Mouse (Mus musculus): ENCODE results near the gene Hyal1. TPM values are rescaled to one million over a fixed set of nuclear protein-coding genes. Genes with fewer than 3 reads are reported as not detected.
A peak's percentile ranks its signal among the peaks of the same experiment; 100 is the strongest.

Hyal1 gene
- 3.6 and 4.4 TPM in 2 replicates for polyA plus RNA-seq (2014; fragmentation: Nextera tagmentation; extraction: Ambion mirVana)

- Histone ChIP-seq H3K4me1 (replicated peaks; ENCODE audit: control insufficient read depth, insufficient read depth, low read length) (peaks cover 5% of the 10 kb centered on the region), H3K9me3 (ENCODE audit: control insufficient read depth, low read length) (no peaks in the 10 kb centered on the region), H3K9ac (ENCODE audit: low read depth, low read length) (peak within 1 kb of the TSS; percentile 57), H3K4me2 (replicated peaks; ENCODE audit: low read depth, low read length) (peak within 1 kb of the TSS; percentile 45), H3K27me3 (ENCODE audit: control insufficient read depth, insufficient read depth, low read length) (no peaks in the 10 kb centered on the region), H3K36me3 (ENCODE audit: control insufficient read depth, insufficient read depth, low read length) (peaks cover 21% of the 10 kb centered on the region), H3K27ac (ENCODE audit: low read depth, low read length) (0 out of 2 replicates have a peak within 1 kb of the TSS, but pooled peaks have one; percentile 10), H3K4me3 (ENCODE audit: low read depth, low read length) (peak within 1 kb of the TSS; percentile 17)
- WGBS: 28% methylated on average over 16 of the region's 16 CpGs
- ATAC-seq (ENCODE audit: low FRiP score) (peak; percentile 68), DNase-seq (ENCODE audit: low spot score) (peak; percentile 81)
These were observed at the start of gene Hyal1 for GRCm38 (mm10) chr9:107576357-107577107. Gene Hyal1, plus strand, starts transcription at chr9:107576927.

- peak within 1 kb of the TSS; percentile 85 for H3K9ac ChIP-seq (ENCODE audit: low read depth, low read length)
- ATAC-seq (ENCODE audit: low FRiP score): peak; percentile 98
- H3K4me2 ChIP-seq (replicated peaks; ENCODE audit: low read depth, low read length): peak within 1 kb of the TSS; percentile 100
- WGBS: under 1% methylated on average over 46 of the region's 48 CpGs
- H3K4me3 ChIP-seq (ENCODE audit: low read depth, low read length): peak within 1 kb of the TSS; percentile 66
- peaks cover 12% of the 10 kb centered on the region for H3K4me1 ChIP-seq (replicated peaks; ENCODE audit: control insufficient read depth, insufficient read depth, low read length)
- 0 out of 2 replicates have a peak within 1 kb of the TSS, but pooled peaks have one; percentile 31 for H3K27ac ChIP-seq (ENCODE audit: low read depth, low read length)
- H3K27me3 ChIP-seq (ENCODE audit: control insufficient read depth, insufficient read depth, low read length): no peaks in the 10 kb centered on the region
- H3K36me3 ChIP-seq (ENCODE audit: control insufficient read depth, insufficient read depth, low read length): peaks cover 6% of the 10 kb centered on the region; the same call in 1 of the 2 replicates
- peak; percentile 94 for DNase-seq (ENCODE audit: low spot score)
- no peaks in the 10 kb centered on the region for H3K9me3 ChIP-seq (ENCODE audit: control insufficient read depth, low read length)
These were observed 42.8 kb upstream of the Hyal1 start, which contains the start of gene Tmem115 for GRCm38 (mm10) chr9:107533791-107534407. Gene Tmem115, plus strand, starts transcription at chr9:107533945.

GRCm38 (mm10) chr9:107534408-107535202 lies 42.1 kb upstream of the Hyal1 start:
- H3K4me1 ChIP-seq (replicated peaks; ENCODE audit: control insufficient read depth, insufficient read depth, low read length): peaks cover 12% of the 10 kb centered on the region
- H3K4me3 ChIP-seq (ENCODE audit: low read depth, low read length): peak overlapping the region; percentile 66
- peaks cover 6% of the 10 kb centered on the region; the same call in 1 of the 2 replicates for H3K36me3 ChIP-seq (ENCODE audit: control insufficient read depth, insufficient read depth, low read length)
- under 1% methylated on average over 39 of the region's 40 CpGs for WGBS
- DNase-seq (ENCODE audit: low spot score) (no peak), ATAC-seq (ENCODE audit: low FRiP score) (peak; percentile 37; the same call in 1 of the 2 replicates)
- H3K9ac ChIP-seq (ENCODE audit: low read depth, low read length): peak overlapping the region; percentile 85
- no peak overlapping the region for H3K27ac ChIP-seq (ENCODE audit: low read depth, low read length)
- no peaks in the 10 kb centered on the region for H3K9me3 ChIP-seq (ENCODE audit: control insufficient read depth, low read length)
- H3K4me2 ChIP-seq (replicated peaks; ENCODE audit: low read depth, low read length): peak overlapping the region; percentile 100
- no peaks in the 10 kb centered on the region for H3K27me3 ChIP-seq (ENCODE audit: control insufficient read depth, insufficient read depth, low read length)

GRCm38 (mm10) chr9:107538231-107538630 lies 38.5 kb upstream of the Hyal1 start:
- ATAC-seq (ENCODE audit: low FRiP score) (no peak), DNase-seq (ENCODE audit: low spot score) (no peak)
- no peak overlapping the region for H3K4me3 ChIP-seq (ENCODE audit: low read depth, low read length)
- no peak overlapping the region for H3K27ac ChIP-seq (ENCODE audit: low read depth, low read length)
- no peaks in the 10 kb centered on the region for H3K9me3 ChIP-seq (ENCODE audit: control insufficient read depth, low read length)
- peaks cover 9% of the 10 kb centered on the region; the same call in 1 of the 2 replicates for H3K36me3 ChIP-seq (ENCODE audit: control insufficient read depth, insufficient read depth, low read length)
- H3K9ac ChIP-seq (ENCODE audit: low read depth, low read length): no peak overlapping the region
- WGBS: 94% methylated on average over 7 of the region's 7 CpGs
- H3K4me2 ChIP-seq (replicated peaks; ENCODE audit: low read depth, low read length): no peak overlapping the region
- peaks cover 18% of the 10 kb centered on the region for H3K4me1 ChIP-seq (replicated peaks; ENCODE audit: control insufficient read depth, insufficient read depth, low read length)
- no peaks in the 10 kb centered on the region for H3K27me3 ChIP-seq (ENCODE audit: control insufficient read depth, insufficient read depth, low read length)

- peaks cover 18% of the 10 kb centered on the region for H3K4me1 ChIP-seq (replicated peaks; ENCODE audit: control insufficient read depth, insufficient read depth, low read length)
These were observed 38.0 kb upstream of the Hyal1 start for GRCm38 (mm10) chr9:107538711-107539110.

GRCm38 (mm10) chr9:107539940-107540339 lies 36.8 kb upstream of the Hyal1 start:
- Histone ChIP-seq H3K4me1 (replicated peaks; ENCODE audit: control insufficient read depth, insufficient read depth, low read length) (peaks cover 18% of the 10 kb centered on the region), H3K9ac (ENCODE audit: low read depth, low read length) (no peak overlapping the region), H3K4me3 (ENCODE audit: low read depth, low read length) (no peak overlapping the region), H3K36me3 (ENCODE audit: control insufficient read depth, insufficient read depth, low read length) (peaks cover 11% of the 10 kb centered on the region; the same call in 1 of the 2 replicates), H3K4me2 (replicated peaks; ENCODE audit: low read depth, low read length) (no peak overlapping the region), H3K9me3 (ENCODE audit: control insufficient read depth, low read length) (no peaks in the 10 kb centered on the region), H3K27me3 (ENCODE audit: control insufficient read depth, insufficient read depth, low read length) (no peaks in the 10 kb centered on the region), H3K27ac (ENCODE audit: low read depth, low read length) (no peak overlapping the region)
- ATAC-seq (ENCODE audit: low FRiP score) (no peak), DNase-seq (ENCODE audit: low spot score) (no peak)
- WGBS: 93% methylated on average over 8 of the region's 8 CpGs

More at GRCm38 (mm10) chr9:107538711-107539110, 38.0 kb upstream of the Hyal1 start:
- Histone ChIP-seq H3K9ac (ENCODE audit: low read depth, low read length) (no peak overlapping the region), H3K27ac (ENCODE audit: low read depth, low read length) (no peak overlapping the region), H3K4me2 (replicated peaks; ENCODE audit: low read depth, low read length) (no peak overlapping the region), H3K36me3 (ENCODE audit: control insufficient read depth, insufficient read depth, low read length) (peaks cover 9% of the 10 kb centered on the region; the same call in 1 of the 2 replicates), H3K4me3 (ENCODE audit: low read depth, low read length) (no peak overlapping the region), H3K27me3 (ENCODE audit: control insufficient read depth, insufficient read depth, low read length) (no peaks in the 10 kb centered on the region), H3K9me3 (ENCODE audit: control insufficient read depth, low read length) (no peaks in the 10 kb centered on the region)
- DNase-seq (ENCODE audit: low spot score) (no peak), ATAC-seq (ENCODE audit: low FRiP score) (no peak)
- 94% methylated on average over 3 of the region's 3 CpGs for WGBS

GRCm38 (mm10) chr9:107540420-107540819 lies 36.3 kb upstream of the Hyal1 start:
- peaks cover 18% of the 10 kb centered on the region for H3K4me1 ChIP-seq (replicated peaks; ENCODE audit: control insufficient read depth, insufficient read depth, low read length)
- WGBS: 73% methylated on average over 4 of the region's 4 CpGs
- no peak overlapping the region for H3K4me3 ChIP-seq (ENCODE audit: low read depth, low read length)
- no peak for ATAC-seq (ENCODE audit: low FRiP score)
- no peak for DNase-seq (ENCODE audit: low spot score)
- H3K36me3 ChIP-seq (ENCODE audit: control insufficient read depth, insufficient read depth, low read length): peaks cover 11% of the 10 kb centered on the region; the same call in 1 of the 2 replicates
- no peaks in the 10 kb centered on the region for H3K9me3 ChIP-seq (ENCODE audit: control insufficient read depth, low read length)
- H3K4me2 ChIP-seq (replicated peaks; ENCODE audit: low read depth, low read length): no peak overlapping the region
- H3K27me3 ChIP-seq (ENCODE audit: control insufficient read depth, insufficient read depth, low read length): no peaks in the 10 kb centered on the region
- H3K27ac ChIP-seq (ENCODE audit: low read depth, low read length): no peak overlapping the region
- no peak overlapping the region for H3K9ac ChIP-seq (ENCODE audit: low read depth, low read length)

GRCm38 (mm10) chr9:107541005-107541404 lies 35.7 kb upstream of the Hyal1 start:
- Histone ChIP-seq H3K36me3 (ENCODE audit: control insufficient read depth, insufficient read depth, low read length) (peaks cover 11% of the 10 kb centered on the region; the same call in 1 of the 2 replicates), H3K4me3 (ENCODE audit: low read depth, low read length) (peak overlapping the region; percentile 60), H3K4me1 (replicated peaks; ENCODE audit: control insufficient read depth, insufficient read depth, low read length) (peaks cover 12% of the 10 kb centered on the region), H3K9ac (ENCODE audit: low read depth, low read length) (peak overlapping the region; percentile 61; the same call in 1 of the 2 replicates), H3K9me3 (ENCODE audit: control insufficient read depth, low read length) (no peaks in the 10 kb centered on the region), H3K4me2 (replicated peaks; ENCODE audit: low read depth, low read length) (peak overlapping the region; percentile 62), H3K27ac (ENCODE audit: low read depth, low read length) (no peak overlapping the region), H3K27me3 (ENCODE audit: control insufficient read depth, insufficient read depth, low read length) (no peaks in the 10 kb centered on the region)
- DNase-seq (ENCODE audit: low spot score) (no peak), ATAC-seq (ENCODE audit: low FRiP score) (no peak)
- WGBS: 30% methylated on average over 10 of the region's 10 CpGs
